Mouse (Mus musculus) Patski (cell line): ENCODE measurements at regions not wholly inside any gene's neighbourhood (a gene's known extent, or its start where the extent isn't known, plus 50 kb on each side); places are given as distances from the start of the nearest gene placed in this dataset.
"Not testable (repeated sequence)": the region's sequence is repeated elsewhere in the genome, so short reads cannot be mapped to it uniquely, and the experiment has no call there.

ENCODE experiments used
- ATAC-seq: fragments of 100-300 bp; one replicate; pipeline ENCODE4 v1.8.0; 2021
- CTCF ChIA-PET: fragments of 350-600 bp; sonication (Branson Sonifier 250); formaldehyde crosslinking; loops from one replicate; lab custom pipeline; 2022; ENCODE audit warnings: inconsistent platforms; lab: Charles Lee
- POLR2A ChIA-PET: fragments of 350-600 bp; sonication (Branson Sonifier 250); formaldehyde crosslinking; loops from one replicate; lab custom pipeline; 2022; ENCODE audit warnings: antibody characterized with exemption, inconsistent platforms; lab: Charles Lee
- DNase-seq: peaks from one replicate; pipeline ENCODE4 v3.0.0-alpha.2; 2011; ENCODE audit warnings: low read depth, low spot score
- H3K27me3 ChIP-seq: fragments of 371-371 bp; one replicate; pipeline ENCODE4 v1.5.1; 2021
- CTCF ChIP-seq: fragments of 100-300 bp; IDR thresholded peaks from one replicate; pipeline ENCODE4 v1.5.1; 2021
- in situ Hi-C: fragments of 300-500 bp; cut with MboI; formaldehyde crosslinking; loops from 3 replicates; pipeline ENCODE4 v1.11.1; 2018; ENCODE audit warnings: low pct_unique_long_range_greater_than_20kb, mixed read lengths

DNA sequence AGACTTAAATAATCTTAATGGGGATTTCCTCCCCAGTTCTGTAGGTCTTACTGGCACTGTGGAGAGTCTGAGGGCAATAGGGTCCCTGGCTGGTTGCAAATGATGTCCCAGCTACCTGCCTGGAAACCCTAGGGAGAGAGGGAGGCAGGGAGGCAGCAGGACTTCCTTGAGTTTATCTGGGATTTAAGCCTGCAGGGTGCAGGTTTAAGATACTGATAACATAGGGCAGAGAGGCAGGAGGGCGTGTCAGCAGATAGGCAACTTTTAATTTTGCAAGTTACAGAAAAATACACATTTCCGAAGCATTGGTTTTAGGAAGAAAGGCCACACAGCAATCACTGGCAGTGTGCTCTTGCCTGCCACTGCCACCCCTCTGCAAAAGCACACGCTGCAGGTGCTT lies 136.9 kb upstream of the Camk1g start:
- in situ Hi-C loops: loop anchor here (5.0 to 10.0 kb wide), 3 partner anchors 80 to 188 kb away; no protein-coding TSS in a partner anchor
- no peak for TF ChIP-seq CTCF
- ChIA-PET CTCF (no interaction called here), POLR2A (no interaction called here)
- no peak for ATAC-seq
- DNase-seq: no peak
- H3K27me3 ChIP-seq: peaks cover 3% of the 10 kb centered on the region

DNA sequence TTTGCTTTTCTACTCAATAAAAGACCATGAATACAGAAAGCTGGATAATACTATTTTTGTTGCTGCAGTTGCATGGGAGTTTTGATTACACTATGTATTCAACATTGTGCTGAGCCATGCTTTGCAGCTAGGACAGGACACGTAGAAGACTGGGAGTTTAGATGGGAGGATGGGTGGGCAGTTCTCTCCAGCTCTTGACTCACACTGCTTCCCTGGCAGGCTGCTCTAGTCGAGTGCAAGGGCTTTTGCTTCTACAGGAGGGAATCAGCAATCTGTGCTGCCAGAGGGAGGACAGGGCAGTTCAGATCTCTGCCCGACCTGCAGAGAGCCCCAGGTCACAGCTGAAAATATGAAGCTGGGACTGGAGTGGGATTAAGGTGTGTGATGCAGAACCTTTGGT lies 135.3 kb upstream of the Camk1g start:
- ATAC-seq: no peak
- TF ChIP-seq CTCF: no peak
- ChIA-PET CTCF (interaction anchor here (0.9 to 4.6 kb wide), 5 partner anchors 9 to 118 kb away, joined by 3 to 43 read pairs (median 3); no protein-coding TSS in a partner anchor), POLR2A (interaction anchor here (0.6 kb wide), 1 partner anchor 61 kb away, joined by 6 read pairs; no protein-coding TSS in a partner anchor)
- in situ Hi-C loops: loop anchor here (5.0 to 10.0 kb wide), 3 partner anchors 82 to 189 kb away; no protein-coding TSS in a partner anchor
- peaks cover 7% of the 10 kb centered on the region for H3K27me3 ChIP-seq
- DNase-seq: no peak

DNA sequence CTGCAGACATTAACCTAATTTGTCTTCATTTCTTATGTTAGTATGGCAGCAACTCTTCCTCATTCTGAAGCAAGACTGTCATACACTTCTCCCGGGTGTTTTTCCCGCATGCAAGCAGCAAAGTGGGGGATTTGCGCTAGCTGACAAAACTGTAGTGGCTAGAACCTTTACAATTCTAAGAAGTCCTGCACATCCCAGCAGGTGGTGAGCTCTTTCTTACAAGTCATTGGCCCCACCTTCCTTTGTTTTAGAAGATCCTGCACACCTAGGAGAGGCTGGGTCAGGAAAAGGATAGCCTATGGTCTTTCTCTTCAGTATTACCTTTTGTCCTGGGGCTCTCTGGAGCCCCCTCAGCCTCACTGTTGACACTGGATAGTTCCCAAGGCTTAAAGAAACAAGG lies 134.5 kb upstream of the Camk1g start:
- ATAC-seq (no peak), DNase-seq (no peak)
- peaks cover 12% of the 10 kb centered on the region for H3K27me3 ChIP-seq
- ChIA-PET CTCF (interaction anchor here (0.7 to 4.6 kb wide), 17 partner anchors 10 to 163 kb away, joined by 3 to 43 read pairs (median 3); no protein-coding TSS in a partner anchor), POLR2A (no interaction called here)
- in situ Hi-C loops: loop anchor here (5.0 to 10.0 kb wide), 4 partner anchors 52 to 190 kb away; no protein-coding TSS in a partner anchor
- TF ChIP-seq CTCF: no peak

DNA sequence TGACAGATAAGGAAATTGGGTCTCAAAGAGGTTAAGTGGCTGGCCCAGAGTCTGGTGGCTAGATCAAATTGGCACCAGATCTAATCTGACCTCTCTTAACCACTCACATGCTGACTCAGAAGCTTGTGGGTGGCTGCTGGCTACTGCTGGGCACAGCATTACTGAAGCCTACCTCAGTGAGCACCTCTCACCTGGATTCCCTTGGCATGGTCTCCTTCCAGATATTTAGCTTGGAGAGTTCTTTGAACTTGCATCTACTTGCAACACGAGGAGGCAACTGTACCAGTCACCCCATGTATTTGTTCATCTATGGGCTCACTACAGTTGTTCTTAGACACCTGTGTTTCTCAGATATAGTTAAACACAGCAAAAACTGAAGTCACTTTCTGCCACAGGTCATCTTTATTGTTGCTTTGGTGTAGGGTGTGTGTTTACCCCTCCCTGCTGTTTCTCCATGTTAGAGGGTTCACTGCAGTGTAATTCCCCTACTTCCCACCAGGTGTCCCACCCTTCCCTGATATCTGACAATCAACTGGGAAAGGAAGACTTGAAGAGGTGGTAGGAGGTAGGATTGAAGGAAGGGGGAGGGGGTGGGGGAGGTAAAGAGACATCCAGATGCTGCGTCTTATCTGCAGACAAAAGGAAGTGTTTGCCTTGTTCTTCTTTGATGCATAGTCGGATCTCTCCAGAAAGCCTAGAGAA lies 133.7 kb upstream of the Camk1g start:
- peak; percentile 82 for TF ChIP-seq CTCF
- no peak for ATAC-seq
- in situ Hi-C loops: loop anchor here (5.0 to 10.0 kb wide), 3 partner anchors 51 to 191 kb away; no protein-coding TSS in a partner anchor
- H3K27me3 ChIP-seq: peaks cover 21% of the 10 kb centered on the region
- ChIA-PET CTCF (interaction anchor here (0.7 to 4.6 kb wide), 18 partner anchors 10 to 164 kb away, joined by 3 to 43 read pairs (median 3); no protein-coding TSS in a partner anchor), POLR2A (interaction anchor here (0.6 kb wide), 1 partner anchor 82 kb away, joined by 7 read pairs; no protein-coding TSS in a partner anchor)
- DNase-seq: no peak

DNA sequence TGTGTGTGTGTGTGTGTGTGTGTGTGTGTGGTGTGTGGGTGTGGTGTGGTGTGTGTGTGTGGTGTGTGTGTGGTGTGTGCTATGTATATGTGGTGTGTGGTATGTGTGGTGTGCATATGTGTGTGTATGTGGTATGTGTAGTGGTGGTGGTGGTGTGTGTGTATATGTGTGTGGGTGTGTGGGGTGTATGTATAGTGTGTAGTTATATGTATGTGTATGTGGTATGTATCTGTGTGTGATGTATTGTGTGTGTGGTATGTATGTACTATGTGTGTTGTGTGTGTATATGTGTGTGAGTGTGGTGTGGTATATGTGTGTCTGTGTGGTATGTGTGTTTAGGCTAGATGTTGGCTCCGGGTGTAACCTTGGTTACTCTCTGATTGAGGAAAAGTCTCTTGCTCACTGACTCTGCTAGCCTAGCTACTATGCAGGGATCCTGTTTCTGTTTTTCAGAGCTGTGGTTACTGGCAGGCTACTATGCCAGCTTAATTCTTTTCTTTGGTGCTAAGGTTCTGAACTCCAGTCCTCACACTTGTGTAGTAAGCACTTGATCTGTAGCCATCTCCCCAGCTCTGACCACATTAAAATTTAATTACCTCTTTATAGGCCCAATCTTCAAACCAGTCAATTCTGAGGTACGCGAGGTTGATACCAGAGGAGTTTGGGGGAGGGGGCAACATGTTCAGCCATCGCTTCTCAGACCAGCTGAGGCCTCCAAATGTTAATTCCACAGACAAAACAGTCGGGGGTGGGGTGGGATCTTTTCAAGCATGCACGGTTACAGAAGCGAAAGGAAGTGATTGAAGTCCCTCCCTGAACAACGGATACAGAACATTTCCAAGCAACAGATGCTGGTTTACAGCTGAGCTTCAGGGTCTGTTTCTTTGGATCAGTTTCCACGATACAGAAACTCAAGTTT lies 126.4 kb upstream of the Camk1g start:
- ATAC-seq (no peak), DNase-seq (no peak)
- TF ChIP-seq CTCF: no peak
- CTCF ChIA-PET: no interaction called here
- H3K27me3 ChIP-seq: peaks cover 56% of the 10 kb centered on the region
- in situ Hi-C loops: no loop called here
- POLR2A ChIA-PET: no interaction called here

DNA sequence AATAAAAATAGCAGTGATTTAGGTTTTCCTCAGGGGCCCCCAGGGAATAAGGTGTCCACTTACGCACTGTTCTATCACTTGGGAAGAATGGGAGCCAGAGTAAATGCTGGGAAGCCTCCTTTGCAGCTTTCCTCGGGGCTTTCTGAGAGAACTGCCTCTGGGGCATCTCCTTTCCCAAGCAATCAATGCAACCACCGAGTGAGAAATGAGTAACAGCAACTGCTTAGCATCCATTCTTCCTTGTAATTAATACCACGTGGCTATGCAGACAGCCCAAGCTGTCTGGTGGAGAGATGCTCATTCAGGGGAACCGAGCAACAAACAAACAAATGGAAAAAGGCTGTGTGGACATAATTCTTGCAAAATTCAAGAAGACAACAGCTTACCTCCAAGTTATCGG lies 117.9 kb upstream of the Camk1g start:
- POLR2A ChIA-PET: interaction anchor here (0.8 kb wide), 1 partner anchor 10 kb away, joined by 3 read pairs; no protein-coding TSS in a partner anchor

DNA sequence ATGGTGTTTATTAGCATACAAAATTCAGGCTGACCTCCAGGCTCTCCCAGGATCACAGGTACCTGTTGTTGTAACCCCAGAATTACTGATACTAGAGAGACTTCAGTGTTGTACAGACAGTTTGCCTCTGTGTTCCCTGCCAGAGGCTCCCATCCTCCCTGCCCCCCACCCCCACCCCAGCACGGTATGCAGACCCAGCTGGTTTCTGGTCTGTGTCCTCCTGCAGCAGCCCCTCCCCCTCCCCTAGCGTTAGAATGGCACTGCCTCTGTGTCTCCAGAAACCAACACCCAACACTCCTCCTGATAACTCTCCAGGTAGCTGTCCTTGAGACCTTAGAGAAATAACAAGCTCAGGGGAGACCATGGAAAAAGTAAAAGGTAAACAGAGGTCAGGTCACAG lies 116.6 kb upstream of the Camk1g start:
- CTCF ChIA-PET: interaction anchor here (1.2 kb wide), 1 partner anchor 18 kb away, joined by 3 read pairs; no protein-coding TSS in a partner anchor
- peaks cover 54% of the 10 kb centered on the region for H3K27me3 ChIP-seq
- ATAC-seq, in situ Hi-C loops, POLR2A ChIA-PET, DNase-seq: not testable (repeated sequence)

More for the DNA sequence above, 117.9 kb upstream of the Camk1g start:
- peaks cover 60% of the 10 kb centered on the region for H3K27me3 ChIP-seq
- DNase-seq: no peak
- ATAC-seq: no peak
- CTCF ChIA-PET: no interaction called here
- in situ Hi-C loops: no loop called here
- TF ChIP-seq CTCF: no peak

DNA sequence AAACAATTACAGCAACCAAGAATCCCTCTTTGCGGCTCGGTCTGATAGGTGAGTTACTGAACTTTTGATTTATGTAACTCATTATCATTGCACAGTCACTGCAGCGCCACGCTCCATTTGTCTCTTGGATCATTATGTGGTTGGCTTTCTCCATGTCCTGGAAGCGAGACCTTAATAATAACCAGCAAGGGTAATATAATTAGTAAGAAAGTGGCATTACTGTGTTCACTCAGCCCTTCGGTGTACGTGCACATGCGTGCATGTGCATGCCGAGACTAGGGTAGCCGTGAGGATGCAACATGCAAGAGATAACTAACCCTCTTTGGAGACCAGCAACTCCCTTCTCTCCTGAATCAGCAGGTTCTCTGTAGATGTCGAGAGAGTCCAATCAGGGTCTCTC lies 114.9 kb upstream of the Camk1g start:
- peak; percentile 78 for ATAC-seq
- in situ Hi-C loops: no loop called here
- CTCF ChIA-PET: interaction anchor here (0.8 kb wide), 1 partner anchor 12 kb away, joined by 3 read pairs; no protein-coding TSS in a partner anchor

DNA sequence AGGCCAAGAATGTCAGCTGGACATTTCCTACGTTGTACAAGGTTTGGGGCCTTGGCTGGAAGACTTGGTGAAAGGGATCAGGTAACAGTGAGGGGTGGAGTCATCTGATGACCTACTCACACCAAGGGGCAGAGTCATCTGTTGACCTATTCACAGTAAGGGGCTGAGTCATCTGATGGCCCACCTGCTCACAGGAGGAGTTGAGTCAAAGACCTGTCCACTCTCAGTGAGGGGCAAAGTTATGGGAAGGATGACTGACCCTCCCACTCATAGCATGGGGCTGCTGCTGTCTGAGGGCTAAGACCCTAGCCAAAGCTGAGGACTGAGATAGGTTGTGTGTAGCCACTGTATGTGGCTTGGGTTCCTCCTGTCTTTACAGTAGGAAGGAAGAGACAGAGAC lies 107.2 kb upstream of the Camk1g start:
- ChIA-PET POLR2A (interaction anchor here (0.9 to 1.3 kb wide), 2 partner anchors 11 to 23 kb away, joined by 3 read pairs; no protein-coding TSS in a partner anchor), CTCF (interaction anchor here (1.1 to 1.2 kb wide), 2 partner anchors 11 to 28 kb away, joined by 3 to 4 read pairs; no protein-coding TSS in a partner anchor)
- TF ChIP-seq CTCF: no peak
- peaks cover 43% of the 10 kb centered on the region for H3K27me3 ChIP-seq
- DNase-seq (no peak), ATAC-seq (no peak)
- in situ Hi-C loops: no loop called here

More for the DNA sequence above, 114.9 kb upstream of the Camk1g start:
- TF ChIP-seq CTCF: no peak
- POLR2A ChIA-PET: no interaction called here
- peak; percentile 73 for DNase-seq
- peaks cover 46% of the 10 kb centered on the region for H3K27me3 ChIP-seq

DNA sequence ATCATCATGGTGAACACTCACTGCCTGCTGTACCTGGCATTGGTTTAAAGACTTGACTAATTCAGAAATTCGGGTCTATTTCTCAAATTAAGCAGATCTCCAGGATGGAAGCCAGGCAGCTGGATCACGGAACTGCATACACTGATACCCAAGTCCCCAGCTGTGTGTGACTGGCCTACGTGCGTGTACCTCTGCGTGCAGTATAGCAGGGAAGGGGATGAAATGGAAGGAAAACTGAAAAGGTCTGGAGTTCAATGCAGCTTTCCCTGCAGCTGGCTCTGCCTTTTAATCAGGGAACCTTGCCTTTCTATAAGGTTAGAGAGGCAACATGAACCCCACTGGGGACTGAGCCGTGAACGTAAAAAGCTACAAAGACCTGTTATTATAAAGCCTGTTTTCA lies 106.7 kb upstream of the Camk1g start:
- peaks cover 39% of the 10 kb centered on the region for H3K27me3 ChIP-seq
- TF ChIP-seq CTCF: no peak
- CTCF ChIA-PET: interaction anchor here (1.1 to 1.2 kb wide), 2 partner anchors 11 to 28 kb away, joined by 3 to 4 read pairs; no protein-coding TSS in a partner anchor
- in situ Hi-C loops: no loop called here
- DNase-seq (no peak), ATAC-seq (no peak)
- POLR2A ChIA-PET: interaction anchor here (1.3 kb wide), 1 partner anchor 22 kb away, joined by 3 read pairs; no protein-coding TSS in a partner anchor
